Mouse (Mus musculus) gastrocnemius, postnatal 10 days (tissue): ENCODE data around the gene Rab42. TPM values are rescaled to one million over a fixed set of nuclear protein-coding genes. Genes with fewer than 3 reads are reported as not detected.

Source experiments
- DNase-seq: peaks from one replicate; pipeline ENCODE4 v3.0.0; 2021; ENCODE audit warnings: mixed read lengths
- total RNA-seq, 2 experiments: library from RNA; stranded (reverse); gene quantifications; 2 replicates each; pipeline ENCODE4 v1.2.3; 2021

Rab42 gene
- total RNA-seq, 2 experiments from 2014 or later, result 0.72 to 0.87 TPM

GRCm38 (mm10) chr4:132269740-132270560, 33.2 kb downstream of the Rab42 start:
- DNase-seq, result peak; percentile 83

GRCm38 (mm10) chr4:132268871-132269739, 34.1 kb downstream of the Rab42 start:
- DNase-seq, result no peak

- no peak for DNase-seq
These were observed 36.3 kb downstream of the Rab42 start for GRCm38 (mm10) chr4:132266835-132267349.

- DNase-seq, result no peak
These were observed 39.9 kb downstream of the Rab42 start for GRCm38 (mm10) chr4:132263313-132263712.

DNA sequence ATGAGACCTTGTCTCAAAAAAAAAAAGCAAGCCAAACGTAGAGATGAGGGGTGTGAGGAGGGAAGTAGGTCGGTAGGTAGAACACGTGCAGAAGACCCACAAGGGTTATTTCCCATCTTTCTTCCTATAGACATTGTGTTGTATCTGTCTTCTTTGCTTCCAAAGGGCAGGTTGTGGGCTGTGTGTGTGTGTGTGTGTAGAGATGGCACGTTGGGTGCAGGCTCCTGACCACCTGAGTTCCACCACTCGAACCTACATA, 40.9 kb downstream of the Rab42 start:
- no peak for DNase-seq

GRCm38 (mm10) chr4:132261514-132262357, 41.4 kb downstream of the Rab42 start, which contains the start of gene Gmeb1:
Gene Gmeb1, minus strand, starts transcription at chr4:132261602.
- peak; percentile 82 for DNase-seq

DNA sequence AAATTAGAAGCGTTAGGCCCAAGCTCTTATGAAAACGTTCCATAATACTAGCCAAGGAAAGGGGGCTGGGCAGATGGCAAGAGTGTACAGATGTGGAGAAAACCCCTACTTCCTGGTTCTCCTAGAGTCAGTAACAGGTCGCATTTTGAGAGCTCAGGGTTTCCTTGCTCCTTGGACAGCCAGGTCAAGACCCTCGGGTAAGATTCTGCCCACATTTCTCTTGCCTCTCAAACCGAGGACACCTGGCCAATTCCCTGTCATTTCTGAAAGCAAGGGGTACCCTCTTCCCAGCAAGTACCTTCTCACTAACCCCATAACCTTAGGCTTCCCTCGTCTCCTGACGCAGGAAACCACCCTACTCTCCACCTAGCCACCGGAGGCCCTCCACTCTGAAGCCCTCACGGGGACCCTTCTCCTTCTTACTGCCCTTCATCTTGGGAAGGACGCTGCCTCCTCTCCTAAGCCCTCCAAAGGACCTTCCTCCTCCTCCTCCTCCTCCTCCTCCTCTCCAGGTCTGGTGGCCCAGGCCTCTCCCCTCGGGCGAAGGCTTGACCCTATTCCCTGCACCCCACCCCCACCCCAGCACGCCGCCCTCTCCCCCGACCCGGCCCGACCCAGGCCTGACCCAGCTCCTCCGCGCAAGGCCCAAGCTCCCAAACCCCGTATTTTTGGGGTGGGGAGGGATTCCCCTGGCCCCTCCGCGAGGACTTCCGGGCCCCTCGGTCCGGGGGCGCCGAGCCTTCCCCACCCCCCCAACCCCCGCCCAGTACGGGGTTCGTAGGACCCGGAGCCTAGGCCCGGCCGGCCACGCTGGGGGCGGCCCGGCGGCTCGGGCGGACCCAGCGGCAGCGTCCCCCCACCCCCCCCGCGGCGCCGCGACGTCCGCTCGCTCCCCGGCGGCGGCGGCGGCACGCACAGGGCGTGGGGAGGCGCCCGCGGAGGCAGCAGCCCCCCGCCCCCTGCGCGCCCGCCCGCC, 42.5 kb downstream of the Rab42 start:
- peak; percentile 62 for DNase-seq

DNA sequence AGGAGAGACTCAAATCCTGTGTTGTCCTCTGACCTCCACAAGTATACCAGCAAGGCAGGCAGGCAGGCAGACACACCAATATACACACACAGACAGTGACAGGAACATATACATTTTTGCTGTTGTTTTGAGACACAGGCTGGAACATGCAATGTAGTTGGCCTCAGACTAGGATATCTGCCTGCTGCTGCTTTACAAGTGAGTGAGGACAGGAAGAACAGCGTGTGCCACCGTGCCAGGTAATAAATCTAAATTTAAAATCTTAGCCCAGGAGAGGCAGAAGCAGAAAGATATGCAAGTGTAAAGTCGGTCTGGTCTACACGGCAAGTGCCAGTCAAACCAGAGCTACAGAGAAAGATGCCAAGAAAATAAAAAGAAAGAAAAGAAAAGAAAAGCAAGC, 43.9 kb downstream of the Rab42 start:
- DNase-seq, result no peak

DNA sequence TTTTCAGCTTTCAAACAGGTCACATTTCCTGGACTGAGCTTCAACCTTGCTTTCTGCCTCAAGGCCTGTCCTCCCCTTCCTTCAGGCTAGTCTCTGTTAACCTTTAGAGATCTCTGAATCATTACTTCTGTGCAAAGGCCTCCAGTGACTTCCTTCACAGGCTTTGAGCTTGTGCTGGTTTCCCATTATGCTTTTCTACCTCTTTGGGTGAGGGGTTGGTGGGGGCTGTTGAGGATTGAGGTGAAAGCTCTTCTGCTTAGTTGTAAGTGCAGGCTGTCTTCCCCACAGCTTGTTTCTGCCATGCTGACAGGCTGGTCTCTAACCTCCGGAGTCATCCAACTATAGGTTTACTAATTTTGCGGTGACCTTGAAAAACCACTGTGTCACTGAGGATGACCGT, 46.8 kb downstream of the Rab42 start:
- DNase-seq, result no peak

- DNase-seq, result no peak
These were observed 48.2 kb downstream of the Rab42 start for GRCm38 (mm10) chr4:132254986-132255385.

DNA sequence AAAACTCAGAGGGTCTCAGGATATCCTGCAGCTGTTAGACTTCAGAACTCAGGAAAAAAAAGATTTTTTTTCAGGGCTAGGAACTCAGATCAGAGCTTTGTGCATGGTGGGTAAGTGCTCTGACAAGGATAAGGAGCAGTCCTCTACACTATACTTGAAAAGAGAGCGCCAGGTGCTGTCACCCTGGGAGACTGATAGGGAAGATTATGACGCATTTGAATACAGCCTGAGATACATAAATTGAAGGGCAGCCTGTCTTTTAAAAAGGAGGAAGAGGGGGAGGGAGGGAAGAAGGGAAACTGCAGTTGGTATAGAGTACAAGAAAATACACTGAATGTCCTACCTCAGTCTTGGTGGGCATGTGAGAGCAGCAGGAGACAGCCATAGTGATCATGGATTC, 49.6 kb downstream of the Rab42 start:
- no peak for DNase-seq

DNA sequence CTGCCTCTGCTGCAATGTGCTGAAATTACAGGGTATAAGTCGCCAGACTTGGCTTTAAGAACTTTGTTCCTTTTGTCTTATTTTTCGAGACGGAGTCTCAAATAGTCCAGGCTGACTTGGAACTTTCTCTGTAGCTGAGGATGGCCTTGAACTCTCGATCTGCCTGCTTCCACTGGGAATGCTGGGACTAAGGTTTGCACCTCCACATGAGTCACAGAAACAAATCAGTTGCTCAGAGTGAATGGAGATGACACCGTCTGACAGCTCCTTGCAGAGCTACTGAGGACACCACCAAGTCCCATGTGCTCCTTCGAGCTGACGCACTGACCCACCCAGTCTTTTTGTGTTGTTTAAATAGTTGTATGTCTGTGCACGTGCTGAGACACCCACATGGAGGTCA, 50.1 kb downstream of the Rab42 start:
- DNase-seq, result no peak

Other genes with a start within 250 kb of the Rab42 start
- under 1 TPM in 1 of 2 experiments, not detected in 1; 0.18 TPM for gene Gm10300, start 228.7 kb downstream of the Rab42 start, total RNA-seq
- gene Epb41, start 228.1 kb downstream of the Rab42 start, total RNA-seq, result 10 to 100 TPM; 51.7 to 54.5 TPM
- not detected for gene Oprd1, start 158.9 kb downstream of the Rab42 start, total RNA-seq
- 10 to 100 TPM; 31.9 to 36.0 TPM for gene Ythdf2, start 91.1 kb downstream of the Rab42 start, total RNA-seq
- 10 to 100 TPM; 11.2 to 12.3 TPM for gene Gmeb1, start 41.8 kb downstream of the Rab42 start, total RNA-seq
- gene Taf12, start 29.0 kb downstream of the Rab42 start, total RNA-seq, result 10 to 100 TPM; 22.9 to 25.7 TPM
- gene Trnau1ap, start 26.2 kb upstream of the Rab42 start, total RNA-seq, result 10 to 100 TPM; 16.1 to 21.2 TPM
- 10 to 100 TPM; 13.4 to 18.6 TPM for gene Rcc1, start 50.2 kb upstream of the Rab42 start, total RNA-seq
- 10 to 100 TPM; 16.3 to 18.4 TPM for gene Phactr4, start 119.1 kb upstream of the Rab42 start, total RNA-seq
- gene Med18, start 160.5 kb upstream of the Rab42 start, total RNA-seq, result 1 to 10 TPM; 5.1 to 6.5 TPM
- 1 to 10 TPM; 2.2 to 2.6 TPM for gene Sesn2, start 207.1 kb upstream of the Rab42 start, total RNA-seq
- 100 to 1,000 TPM; 115 to 139 TPM for gene Atpif1, start 230.3 kb upstream of the Rab42 start, total RNA-seq
- 10 to 100 TPM; 70.0 to 74.9 TPM for gene Dnajc8, start 232.2 kb upstream of the Rab42 start, total RNA-seq